Mouse (Mus musculus): Measurements from ENCODE around the gene Thap8. TPM values are rescaled to one million over a fixed set of nuclear protein-coding genes. Genes with fewer than 3 reads are reported as not detected.

Gene Thap8
- polyA plus RNA-seq (2014; fragmentation: Nextera tagmentation; extraction: Ambion mirVana), result 0.16 and 0.19 TPM in 2 replicates

DNA sequence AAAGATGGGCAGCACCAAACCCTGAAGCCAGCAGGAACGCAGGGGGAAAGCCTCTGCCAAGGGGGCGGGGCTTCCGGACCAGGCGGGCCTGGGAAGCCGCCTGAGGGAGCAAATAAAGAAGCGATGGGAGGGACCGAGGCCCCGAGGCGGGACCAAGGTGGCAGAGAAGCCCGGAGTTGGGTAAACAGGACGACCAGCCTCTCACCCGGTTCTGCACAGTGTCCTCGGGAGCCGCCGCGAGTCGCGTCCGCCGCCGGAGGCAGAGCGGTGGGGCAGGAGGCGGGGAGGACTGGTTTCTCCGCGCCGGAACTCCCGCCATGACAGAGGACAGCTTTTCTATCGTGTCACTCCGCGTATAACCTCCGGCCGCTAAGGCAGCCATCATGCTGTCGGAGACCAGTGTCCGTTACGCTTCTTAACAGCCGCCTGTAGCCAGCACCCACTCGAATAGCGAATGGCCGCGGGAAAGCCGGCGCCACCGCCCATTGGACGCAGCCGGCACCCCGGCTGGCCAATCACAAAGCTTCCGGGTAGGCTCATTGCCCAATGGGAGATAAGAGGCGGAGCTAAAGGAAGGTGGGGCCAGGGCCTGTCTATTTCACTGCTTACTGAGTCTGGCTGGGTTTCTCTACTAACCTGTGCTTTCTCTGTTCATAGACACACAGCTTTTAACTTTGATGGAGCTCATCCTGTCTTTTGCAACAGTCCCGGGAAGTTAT lies at the start of gene Thap8, which contains the start of gene Wdr62:
TSS of gene Thap8 (plus strand) at position 144 of the 719 bp plus-strand sequence.
TSS of gene Wdr62 (minus strand) at position 469 of the 719 bp plus-strand sequence.
- Histone ChIP-seq H3K4me2 (ENCODE audit: low read depth, severe bottlenecking) (peak within 1 kb of the TSS; percentile 49), H3K4me3 (ENCODE audit: low read depth, low read length) (peak within 1 kb of the TSS; percentile 81), H3K27ac (replicated peaks; ENCODE audit: low read depth, low read length) (peak within 1 kb of the TSS; percentile 79), H3K4me1 (ENCODE audit: control insufficient read depth, insufficient read depth, low read length) (0 out of 2 replicates have a peak, but pooled peaks cover 4% of the 10 kb centered on the region), H3K9ac (ENCODE audit: low read length) (peak within 1 kb of the TSS; percentile 46; the same call in 1 of the 2 replicates), H3K9me3 (ENCODE audit: control insufficient read depth, low read length) (no peaks in the 10 kb centered on the region), H3K36me3 (ENCODE audit: control insufficient read depth, insufficient read depth, low read length) (no peaks in the 10 kb centered on the region), H3K27me3 (ENCODE audit: control insufficient read depth, insufficient read depth, low read length) (no peaks in the 10 kb centered on the region)
- WGBS, result under 1% methylated on average over 49 of the region's 49 CpGs
- ATAC-seq (ENCODE audit: insufficient number of reproducible peaks, low FRiP score, low TSS enrichment, low read depth), result peak; percentile 96
- peak; percentile 93 for DNase-seq (ENCODE audit: low spot score)

- ATAC-seq (ENCODE audit: insufficient number of reproducible peaks, low FRiP score, low TSS enrichment, low read depth) (peak; percentile 27), DNase-seq (ENCODE audit: low spot score) (no peak)
- Histone ChIP-seq H3K9me3 (ENCODE audit: control insufficient read depth, low read length) (no peaks in the 10 kb centered on the region), H3K4me1 (ENCODE audit: control insufficient read depth, insufficient read depth, low read length) (peaks cover 5% of the 10 kb centered on the region), H3K27ac (replicated peaks; ENCODE audit: low read depth, low read length) (no peak overlapping the region), H3K4me3 (ENCODE audit: low read depth, low read length) (peak overlapping the region; percentile 57), H3K36me3 (ENCODE audit: control insufficient read depth, insufficient read depth, low read length) (peaks cover 11% of the 10 kb centered on the region; the same call in 1 of the 2 replicates), H3K4me2 (ENCODE audit: low read depth, severe bottlenecking) (peak overlapping the region; percentile 78), H3K9ac (ENCODE audit: low read length) (peak overlapping the region; percentile 70), H3K27me3 (ENCODE audit: control insufficient read depth, insufficient read depth, low read length) (no peaks in the 10 kb centered on the region)
- WGBS, result under 1% methylated on average over 16 of the region's 16 CpGs
Observed at GRCm38 (mm10) chr7:30231328-30231668, 48.6 kb upstream of the Thap8 start.

DNA sequence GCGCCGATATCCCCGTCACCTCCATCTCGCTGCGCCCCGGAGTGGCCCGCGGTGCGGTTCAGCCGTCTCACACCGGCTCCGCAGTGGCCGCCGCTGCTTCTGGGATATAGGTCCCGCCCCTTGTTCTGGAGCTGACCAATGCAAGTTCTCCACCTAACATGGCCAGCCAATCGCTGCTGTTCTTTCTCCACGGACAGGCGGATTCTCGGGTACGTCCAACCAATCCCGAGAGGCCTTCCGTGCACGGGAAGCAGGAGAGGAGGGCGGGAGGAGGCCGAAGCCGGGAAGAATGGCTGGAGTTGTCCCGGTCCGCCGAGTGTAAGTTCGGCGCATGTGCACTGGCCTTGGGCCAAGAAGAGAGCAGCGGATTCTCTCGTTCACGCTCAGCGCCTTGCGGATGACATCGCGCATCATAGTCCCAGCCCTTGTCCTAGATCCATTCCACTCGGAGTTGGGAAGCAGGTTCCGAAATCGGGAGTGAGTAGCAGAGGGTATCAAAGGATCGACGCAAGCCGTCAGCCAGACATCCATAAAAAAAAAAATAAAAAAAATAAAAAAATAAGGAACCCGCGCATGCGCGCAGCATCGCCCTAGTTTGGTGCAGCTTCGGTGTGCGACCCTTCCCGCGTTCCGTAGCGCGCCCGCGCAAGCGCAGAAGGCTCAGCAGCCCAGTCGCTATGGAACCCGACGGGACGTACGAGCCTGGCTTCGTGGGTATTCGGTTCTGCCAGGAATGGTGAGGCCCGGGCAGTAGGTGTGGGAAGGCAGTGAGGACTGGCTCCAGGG lies 48.0 kb upstream of the Thap8 start, which contains the start of the genes Polr2i and Tbcb:
TSS of gene Polr2i (plus strand) at position 280 of the 786 bp plus-strand sequence.
TSS of gene Tbcb (minus strand) at position 604 of the 786 bp plus-strand sequence.
- DNase-seq (ENCODE audit: low spot score), result peak; percentile 97
- H3K4me1 ChIP-seq (ENCODE audit: control insufficient read depth, insufficient read depth, low read length), result peaks cover 5% of the 10 kb centered on the region
- peaks cover 5% of the 10 kb centered on the region; the same call in 1 of the 2 replicates for H3K36me3 ChIP-seq (ENCODE audit: control insufficient read depth, insufficient read depth, low read length)
- peak within 1 kb of the TSS; percentile 70 for H3K9ac ChIP-seq (ENCODE audit: low read length)
- peak within 1 kb of the TSS; percentile 85 for H3K27ac ChIP-seq (replicated peaks; ENCODE audit: low read depth, low read length)
- H3K4me3 ChIP-seq (ENCODE audit: low read depth, low read length), result peak within 1 kb of the TSS; percentile 57
- ATAC-seq (ENCODE audit: insufficient number of reproducible peaks, low FRiP score, low TSS enrichment, low read depth), result peak; percentile 90
- under 1% methylated on average over 67 of the region's 67 CpGs for WGBS
- no peaks in the 10 kb centered on the region for H3K27me3 ChIP-seq (ENCODE audit: control insufficient read depth, insufficient read depth, low read length)
- H3K4me2 ChIP-seq (ENCODE audit: low read depth, severe bottlenecking), result peak within 1 kb of the TSS; percentile 78
- H3K9me3 ChIP-seq (ENCODE audit: control insufficient read depth, low read length), result no peaks in the 10 kb centered on the region

DNA sequence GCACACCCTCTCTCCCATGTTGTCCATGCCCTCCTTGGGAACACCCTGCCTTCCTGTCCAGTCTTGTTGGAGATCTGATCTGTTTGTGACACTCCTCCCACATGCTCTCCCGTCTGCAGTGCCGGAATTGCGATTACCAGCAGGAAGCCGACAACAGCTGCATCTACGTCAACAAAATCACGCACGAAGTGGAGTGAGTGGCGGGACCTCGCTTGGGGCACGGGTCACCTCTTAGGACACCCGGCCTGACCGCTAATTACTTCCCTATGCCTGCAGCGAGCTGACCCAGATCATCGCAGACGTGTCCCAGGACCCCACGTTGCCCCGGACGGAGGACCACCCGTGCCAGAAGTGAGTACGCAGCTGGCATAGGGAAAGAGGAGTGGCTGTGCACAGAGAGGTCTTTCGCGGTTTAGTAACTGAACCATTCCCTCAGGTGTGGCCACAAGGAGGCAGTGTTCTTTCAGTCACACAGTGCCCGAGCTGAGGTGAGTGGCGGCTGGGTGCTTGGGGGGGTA lies 47.2 kb upstream of the Thap8 start:
- H3K27me3 ChIP-seq (ENCODE audit: control insufficient read depth, insufficient read depth, low read length), result no peaks in the 10 kb centered on the region
- H3K27ac ChIP-seq (replicated peaks; ENCODE audit: low read depth, low read length), result peak overlapping the region; percentile 85
- H3K4me1 ChIP-seq (ENCODE audit: control insufficient read depth, insufficient read depth, low read length), result peaks cover 5% of the 10 kb centered on the region
- DNase-seq (ENCODE audit: low spot score) (peak; percentile 79), ATAC-seq (ENCODE audit: insufficient number of reproducible peaks, low FRiP score, low TSS enrichment, low read depth) (peak; percentile 14; the same call in 1 of the 2 replicates)
- peak overlapping the region; percentile 70 for H3K9ac ChIP-seq (ENCODE audit: low read length)
- 4% methylated on average over 24 of the region's 24 CpGs for WGBS
- peak overlapping the region; percentile 78 for H3K4me2 ChIP-seq (ENCODE audit: low read depth, severe bottlenecking)
- peak overlapping the region; percentile 57 for H3K4me3 ChIP-seq (ENCODE audit: low read depth, low read length)
- no peaks in the 10 kb centered on the region for H3K9me3 ChIP-seq (ENCODE audit: control insufficient read depth, low read length)
- 0 out of 2 replicates have a peak, but pooled peaks cover 4% of the 10 kb centered on the region for H3K36me3 ChIP-seq (ENCODE audit: control insufficient read depth, insufficient read depth, low read length)

- Histone ChIP-seq H3K4me3 (ENCODE audit: low read depth, low read length) (peak overlapping the region; percentile 57; the same call in 1 of the 2 replicates), H3K27ac (replicated peaks; ENCODE audit: low read depth, low read length) (no peak overlapping the region), H3K9ac (ENCODE audit: low read length) (no peak overlapping the region), H3K36me3 (ENCODE audit: control insufficient read depth, insufficient read depth, low read length) (0 out of 2 replicates have a peak, but pooled peaks cover 4% of the 10 kb centered on the region), H3K9me3 (ENCODE audit: control insufficient read depth, low read length) (no peaks in the 10 kb centered on the region), H3K27me3 (ENCODE audit: control insufficient read depth, insufficient read depth, low read length) (no peaks in the 10 kb centered on the region), H3K4me1 (ENCODE audit: control insufficient read depth, insufficient read depth, low read length) (peaks cover 5% of the 10 kb centered on the region), H3K4me2 (ENCODE audit: low read depth, severe bottlenecking) (peak overlapping the region; percentile 78; the same call in 1 of the 2 replicates)
- no peak for ATAC-seq (ENCODE audit: insufficient number of reproducible peaks, low FRiP score, low TSS enrichment, low read depth)
- 88% methylated on average over 20 of the region's 20 CpGs for WGBS
- DNase-seq (ENCODE audit: low spot score), result no peak
Observed at GRCm38 (mm10) chr7:30233387-30233786, 46.5 kb upstream of the Thap8 start.

DNA sequence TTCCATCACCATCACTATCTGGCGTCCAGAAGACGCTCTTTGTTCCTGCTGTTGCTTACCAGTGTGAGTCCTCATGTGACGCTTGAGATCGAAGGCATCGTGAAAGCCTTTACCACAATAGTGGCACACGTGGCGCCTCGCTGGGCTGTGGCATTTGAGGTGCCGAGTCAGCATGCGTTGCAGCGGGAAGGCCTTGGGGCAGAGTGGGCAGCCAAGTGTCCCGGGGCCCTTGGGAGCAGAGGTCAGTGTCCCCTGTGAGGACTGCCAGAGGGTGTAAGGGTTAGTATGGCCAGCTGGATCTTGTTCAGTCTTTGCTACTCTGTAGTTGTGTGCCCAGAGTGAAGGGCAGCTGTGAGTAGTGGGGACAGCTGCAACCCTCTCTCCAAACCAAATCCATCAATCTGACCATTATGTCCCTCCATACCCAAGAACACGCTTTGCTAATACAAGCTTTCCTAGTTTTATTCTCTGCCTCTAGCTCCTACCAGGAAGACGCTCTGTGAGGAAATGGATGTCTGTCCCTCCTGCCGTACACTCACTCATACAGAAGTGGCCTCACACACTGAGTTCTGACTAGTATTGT lies 45.5 kb upstream of the Thap8 start:
- 95% methylated on average over 15 of the region's 15 CpGs for WGBS
- no peak for DNase-seq (ENCODE audit: low spot score)

GRCm38 (mm10) chr7:30235091-30235490 lies 44.8 kb upstream of the Thap8 start:
- no peaks in the 10 kb centered on the region for H3K9me3 ChIP-seq (ENCODE audit: control insufficient read depth, low read length)
- no peak overlapping the region for H3K4me3 ChIP-seq (ENCODE audit: low read depth, low read length)
- WGBS, result 88% methylated on average over 8 of the region's 8 CpGs
- H3K9ac ChIP-seq (ENCODE audit: low read length), result no peak overlapping the region
- 0 out of 2 replicates have a peak, but pooled peaks cover 4% of the 10 kb centered on the region for H3K36me3 ChIP-seq (ENCODE audit: control insufficient read depth, insufficient read depth, low read length)
- no peak overlapping the region for H3K4me2 ChIP-seq (ENCODE audit: low read depth, severe bottlenecking)
- H3K27ac ChIP-seq (replicated peaks; ENCODE audit: low read depth, low read length), result no peak overlapping the region
- no peaks in the 10 kb centered on the region for H3K27me3 ChIP-seq (ENCODE audit: control insufficient read depth, insufficient read depth, low read length)
- no peak for DNase-seq (ENCODE audit: low spot score)
- H3K4me1 ChIP-seq (ENCODE audit: control insufficient read depth, insufficient read depth, low read length), result peaks cover 5% of the 10 kb centered on the region
- no peak for ATAC-seq (ENCODE audit: insufficient number of reproducible peaks, low FRiP score, low TSS enrichment, low read depth)

More for the DNA sequence above, 45.5 kb upstream of the Thap8 start:
- Histone ChIP-seq H3K4me1 (ENCODE audit: control insufficient read depth, insufficient read depth, low read length) (peaks cover 5% of the 10 kb centered on the region), H3K27ac (replicated peaks; ENCODE audit: low read depth, low read length) (no peak overlapping the region), H3K9ac (ENCODE audit: low read length) (no peak overlapping the region), H3K4me2 (ENCODE audit: low read depth, severe bottlenecking) (no peak overlapping the region), H3K36me3 (ENCODE audit: control insufficient read depth, insufficient read depth, low read length) (0 out of 2 replicates have a peak, but pooled peaks cover 4% of the 10 kb centered on the region), H3K27me3 (ENCODE audit: control insufficient read depth, insufficient read depth, low read length) (no peaks in the 10 kb centered on the region), H3K9me3 (ENCODE audit: control insufficient read depth, low read length) (no peaks in the 10 kb centered on the region), H3K4me3 (ENCODE audit: low read depth, low read length) (no peak overlapping the region)
- ATAC-seq (ENCODE audit: insufficient number of reproducible peaks, low FRiP score, low TSS enrichment, low read depth), result no peak
